Mouse (Mus musculus): ENCODE measurements at regions not wholly inside any gene's neighbourhood (a gene's known extent, or its start where the extent isn't known, plus 50 kb on each side); places are given as distances from the start of the nearest gene placed in this dataset.

DNA sequence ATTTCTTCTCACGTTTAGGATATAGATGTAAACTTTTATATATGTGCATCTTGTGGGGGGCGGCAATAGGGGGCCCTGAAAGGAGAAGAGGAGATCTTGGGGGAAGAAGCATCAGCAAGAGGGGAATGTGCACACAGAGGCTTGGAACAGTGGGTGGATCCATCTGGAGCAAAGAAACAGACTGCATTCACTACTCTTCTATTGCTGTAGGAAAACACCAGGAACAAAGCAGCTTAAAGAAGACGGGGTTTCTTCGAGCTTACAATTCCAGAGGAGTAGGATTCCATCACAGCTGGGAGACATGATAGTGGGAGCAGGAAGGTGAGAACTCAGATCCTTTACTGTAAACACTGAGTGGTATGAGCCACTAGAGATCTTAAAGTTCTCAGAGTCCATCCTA lies 444.9 kb upstream of the BB014433 start:
- DNase-seq (ENCODE audit: low spot score in 2 of 2): no peak

GRCm38 (mm10) chr8:15487579-15487978 lies 441.7 kb upstream of the BB014433 start:
- DNase-seq (ENCODE audit: low spot score in 2 of 2): no peak

GRCm38 (mm10) chr8:15470561-15470960 lies 424.7 kb upstream of the BB014433 start:
- DNase-seq (ENCODE audit: low spot score in 2 of 2): no peak

DNA sequence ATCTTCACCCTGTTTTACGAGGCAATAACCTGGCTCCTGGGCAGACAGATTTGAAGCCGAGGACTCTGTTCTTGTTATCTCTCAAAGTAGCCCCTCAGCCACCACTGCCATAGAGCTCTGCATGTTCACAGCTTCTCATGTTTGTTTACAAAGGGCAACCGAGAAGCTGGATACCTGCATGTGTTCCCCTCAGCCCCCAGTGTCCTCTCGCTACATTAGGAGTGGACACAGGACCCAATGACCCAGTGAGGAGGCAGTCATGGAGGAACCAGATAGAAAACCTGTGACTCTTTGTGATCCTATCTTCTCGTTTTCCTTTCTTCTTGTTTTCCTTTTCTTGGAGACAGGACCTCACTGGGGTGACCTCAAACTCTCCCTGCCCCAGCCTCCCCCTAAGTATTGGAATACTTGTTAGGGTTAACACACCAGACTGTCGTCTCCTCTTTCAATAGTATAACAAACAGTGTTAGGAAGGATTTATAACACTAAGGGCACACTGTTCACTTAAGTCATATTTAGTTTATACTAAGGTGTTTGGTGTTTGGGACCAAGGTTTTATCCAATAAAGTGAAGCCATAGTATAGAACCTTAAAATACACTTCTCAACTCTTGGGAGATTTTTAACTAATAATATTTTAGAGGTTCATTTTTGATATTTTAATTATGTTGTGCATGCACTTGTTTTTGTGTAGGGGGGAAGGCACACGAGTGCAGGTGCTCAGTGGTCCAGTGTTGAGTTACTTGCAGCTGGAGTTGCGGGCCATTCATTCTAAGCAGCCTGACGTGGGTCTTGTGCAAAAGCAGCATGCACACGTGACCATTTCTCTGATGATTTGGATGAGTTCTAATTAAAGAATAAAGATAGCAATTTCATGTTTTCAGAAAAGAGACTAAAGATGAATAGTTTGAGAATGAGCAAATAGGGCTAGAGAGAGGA lies 422.9 kb upstream of the BB014433 start:
- DNase-seq (ENCODE audit: low spot score in 2 of 2): no peak

- DNase-seq (ENCODE audit: low spot score in 2 of 2): peak in 1 of 2 experiments; percentile 13
Observed at GRCm38 (mm10) chr8:15438546-15438945, 392.7 kb upstream of the BB014433 start.

DNA sequence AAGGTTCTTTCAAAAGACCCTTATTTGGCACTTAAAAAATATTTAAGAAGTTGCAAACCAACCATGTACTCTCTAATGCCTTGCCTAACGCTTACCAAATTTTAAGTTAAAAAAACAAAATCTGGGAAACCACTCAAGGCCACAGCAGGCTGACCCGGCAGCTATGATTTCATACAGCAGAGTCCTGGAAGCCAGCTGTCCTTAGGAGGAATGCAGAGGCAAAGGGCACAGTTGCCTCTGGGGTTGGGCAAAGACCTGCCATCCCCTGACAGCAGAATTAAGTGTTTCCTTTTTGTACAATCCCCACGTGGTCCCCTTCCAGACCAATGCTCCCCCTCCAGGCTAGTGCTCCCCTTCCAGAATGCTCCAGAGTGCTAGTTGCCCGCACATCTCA lies 348.8 kb upstream of the BB014433 start:
- no peak for DNase-seq (ENCODE audit: low spot score in 2 of 2)

DNA sequence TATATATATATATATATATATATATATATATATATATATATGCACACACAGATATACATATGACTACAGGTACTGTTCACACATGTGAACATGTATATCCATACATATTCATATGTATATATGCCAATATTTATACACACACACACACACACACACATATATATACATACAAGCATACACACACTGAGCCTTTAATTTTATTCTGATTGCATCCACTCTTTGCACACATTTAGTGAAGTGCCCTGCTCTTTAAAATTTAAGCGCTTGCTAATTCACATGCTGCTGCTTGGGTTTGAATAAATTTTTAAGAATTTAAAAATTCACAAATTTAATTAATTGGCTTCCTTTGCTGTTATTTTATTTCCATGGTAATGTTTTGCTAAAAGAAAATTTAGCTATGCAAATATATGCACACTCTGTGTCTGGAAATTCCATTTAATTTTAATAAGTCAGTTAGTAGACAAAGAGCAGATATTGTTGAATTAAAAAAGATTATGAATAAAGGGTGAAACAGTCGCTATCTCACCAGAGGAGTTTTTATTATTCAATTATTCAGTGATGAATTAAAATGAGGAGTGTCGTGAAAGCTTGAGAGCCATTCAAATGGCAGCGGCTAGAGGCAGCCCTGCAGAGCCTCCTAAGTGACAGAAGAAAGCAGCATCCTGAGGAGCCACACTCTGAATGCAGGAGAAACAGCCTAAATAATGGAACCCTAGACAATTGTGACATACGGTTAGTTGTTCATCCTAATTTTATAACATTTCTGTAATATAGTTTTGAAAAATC lies 348.3 kb upstream of the BB014433 start:
- DNase-seq (ENCODE audit: low spot score in 2 of 2): no peak

- DNase-seq (ENCODE audit: low spot score in 2 of 2): peak in 1 of 2 experiments; percentile 19
Observed at GRCm38 (mm10) chr8:15392056-15392455, 346.2 kb upstream of the BB014433 start.

GRCm38 (mm10) chr8:15388791-15389190 lies 342.9 kb upstream of the BB014433 start:
- DNase-seq (ENCODE audit: low spot score in 2 of 2): no peak

DNA sequence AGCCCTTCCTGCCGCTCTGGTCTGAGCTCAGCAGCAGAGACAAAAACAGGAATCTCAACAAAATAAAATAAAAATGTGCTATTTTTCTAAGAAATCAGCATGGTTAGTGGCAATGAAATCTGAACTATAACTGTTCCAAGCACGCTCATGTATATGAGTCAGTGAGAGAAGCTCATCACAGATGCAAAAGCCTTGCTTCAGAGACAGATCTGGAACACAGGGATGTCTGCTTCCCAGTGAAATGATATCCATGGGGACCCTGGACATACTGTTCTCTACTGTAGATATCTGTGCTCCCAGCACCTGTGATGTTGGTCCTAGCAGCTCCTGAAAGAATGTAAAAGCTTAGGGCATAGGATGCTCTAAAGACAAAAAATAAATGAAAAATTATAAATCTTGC lies 321.2 kb upstream of the BB014433 start:
- DNase-seq (ENCODE audit: low spot score in 2 of 2): no peak

GRCm38 (mm10) chr8:15364546-15364945 lies 318.7 kb upstream of the BB014433 start:
- DNase-seq (ENCODE audit: low spot score in 2 of 2): no peak

- no peak for DNase-seq (ENCODE audit: low spot score in 2 of 2)
Observed at GRCm38 (mm10) chr8:15344151-15344550, 298.3 kb upstream of the BB014433 start.

DNA sequence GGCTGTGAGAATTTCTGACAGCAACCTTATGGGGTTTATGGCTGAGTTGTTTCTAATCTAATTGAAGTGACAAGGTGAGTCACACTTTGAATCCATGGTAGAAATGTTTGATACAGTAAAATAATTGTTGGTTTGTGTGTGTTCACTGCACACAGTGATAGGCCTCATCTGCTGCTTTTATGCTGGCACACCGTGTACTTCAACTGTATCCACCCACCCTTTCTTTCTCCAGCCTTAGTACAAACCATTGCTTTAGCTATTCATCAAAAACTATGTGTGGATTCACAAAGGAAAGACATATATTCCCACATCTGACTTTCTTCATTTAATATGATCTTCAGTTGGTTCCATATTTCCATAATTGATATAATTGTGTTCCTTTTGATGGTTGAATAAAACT lies 297.7 kb upstream of the BB014433 start:
- no peak for DNase-seq (ENCODE audit: low spot score in 2 of 2)

- no peak for DNase-seq (ENCODE audit: low spot score in 2 of 2)
Observed at GRCm38 (mm10) chr8:15334532-15334931, 288.7 kb upstream of the BB014433 start.

DNA sequence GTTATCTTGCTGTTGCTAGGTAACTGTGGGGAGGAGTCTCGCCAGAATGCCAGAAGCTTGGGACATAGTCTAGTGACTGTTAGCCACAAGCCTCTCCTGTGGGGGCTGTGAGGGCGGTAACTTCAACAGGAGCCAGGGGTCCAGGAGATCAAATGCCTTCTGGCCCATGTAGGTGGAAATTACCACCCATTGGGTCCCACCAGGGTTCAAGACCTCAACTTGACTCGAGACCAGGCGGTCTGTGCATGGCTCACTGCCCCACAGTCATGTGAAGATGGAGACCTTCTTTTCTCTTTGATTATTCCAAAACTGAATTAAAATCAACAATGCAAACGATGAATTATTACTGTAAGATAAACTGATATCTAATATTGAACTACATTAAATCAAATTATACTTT lies 281.4 kb upstream of the BB014433 start:
- no peak for DNase-seq (ENCODE audit: low spot score in 2 of 2)

DNA sequence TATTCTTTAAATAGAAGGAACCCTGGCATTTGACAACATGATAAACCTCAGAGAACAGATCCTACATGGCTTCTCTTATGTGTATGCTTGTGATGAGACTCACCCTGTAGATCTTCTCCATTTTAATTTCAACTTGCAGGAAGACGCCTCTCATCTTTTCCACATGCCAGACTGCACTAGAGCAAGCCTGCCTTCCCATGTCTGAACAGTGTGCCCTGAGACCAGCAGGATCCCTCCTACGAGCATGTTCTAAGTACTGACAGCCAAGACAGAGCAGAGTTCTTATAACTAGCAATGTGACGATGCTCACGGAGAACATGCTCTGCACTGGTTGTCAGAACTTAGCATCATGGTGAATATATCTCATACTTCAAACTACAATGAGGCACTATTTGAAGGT lies 277.5 kb upstream of the BB014433 start:
- no peak for DNase-seq (ENCODE audit: low spot score in 2 of 2)

- no peak for DNase-seq (ENCODE audit: low spot score in 2 of 2)
Observed at GRCm38 (mm10) chr8:15318082-15318816, 272.4 kb upstream of the BB014433 start.

- no peak for DNase-seq (ENCODE audit: low spot score in 2 of 2)
Observed at GRCm38 (mm10) chr8:15313481-15313880, 267.6 kb upstream of the BB014433 start.

GRCm38 (mm10) chr8:15311509-15311908 lies 265.6 kb upstream of the BB014433 start:
- DNase-seq (ENCODE audit: low spot score in 2 of 2): no peak

GRCm38 (mm10) chr8:15311045-15311444 lies 265.2 kb upstream of the BB014433 start:
- DNase-seq (ENCODE audit: low spot score in 2 of 2): no peak

DNA sequence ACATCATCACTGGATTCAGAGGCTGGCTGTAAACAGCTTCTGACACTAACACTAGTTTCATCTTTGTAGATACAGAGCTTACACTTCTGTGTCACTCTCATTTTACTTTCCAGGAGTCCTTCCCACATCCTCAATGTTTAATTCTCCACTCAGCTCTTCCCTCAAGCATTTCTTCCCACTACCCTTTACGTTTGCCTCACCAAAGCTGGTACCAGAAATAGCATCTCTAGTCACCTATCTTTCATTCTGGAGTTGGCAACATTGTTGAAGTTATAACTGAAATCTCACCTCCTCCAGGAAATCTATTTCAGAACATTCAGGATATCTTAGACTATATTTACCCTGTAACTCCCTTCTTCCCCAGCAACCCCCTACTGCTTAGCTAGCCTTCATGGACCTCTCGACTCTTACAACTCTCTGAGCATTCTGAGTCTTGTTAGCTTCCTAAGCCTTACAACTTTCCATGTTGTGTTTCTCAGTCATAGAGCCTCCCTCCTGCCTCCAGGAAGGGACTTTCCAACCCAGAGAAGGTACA lies 258.3 kb upstream of the BB014433 start:
- no peak for DNase-seq (ENCODE audit: low spot score in 2 of 2)
